Mouse (Mus musculus) ES-E14 (cell line): Measurements from ENCODE around the gene Rims4.

Experiments used
- CHD2 ChIP-seq: IDR thresholded peaks from 2 replicates; pipeline ENCODE4 v1.6.1; 2014; ENCODE audit warnings: mild to moderate bottlenecking, low read depth, low read length, inconsistent platforms
- HCFC1 ChIP-seq: IDR thresholded peaks from 2 replicates; pipeline ENCODE4 v1.6.1; 2012; ENCODE audit warnings: low read length, inconsistent platforms, borderline replicate concordance; ENCODE audit not compliant: insufficient read depth
- MAFK ChIP-seq: IDR thresholded peaks from 2 replicates; pipeline ENCODE4 v1.6.1; 2014; ENCODE audit warnings: mild to moderate bottlenecking, low read depth, low read length, inconsistent platforms; ENCODE audit not compliant: insufficient read depth
- ZC3H11A ChIP-seq: IDR thresholded peaks from 2 replicates; pipeline ENCODE4 v1.6.1; 2012; ENCODE audit warnings: low read depth, mild to moderate bottlenecking, inconsistent platforms, low read length, borderline replicate concordance
- ZNF384 ChIP-seq: IDR thresholded peaks from 2 replicates; pipeline ENCODE4 v1.6.1; 2012; ENCODE audit warnings: low read depth, low read length, inconsistent platforms

- TF ChIP-seq MAFK: no peak
- no peak for TF ChIP-seq ZNF384
- TF ChIP-seq ZC3H11A: no peak
- no peak for TF ChIP-seq HCFC1
- no peak for TF ChIP-seq CHD2
Measured at GRCm38 (mm10) chr2:163924531-163924930, 6.0 kb upstream of the Rims4 start.
